Mouse (Mus musculus) intestine, postnatal 0 days (tissue): ENCODE results near the gene Cdh18. TPM values are rescaled to one million over a fixed set of nuclear protein-coding genes. Genes with fewer than 3 reads are reported as not detected.
"Not testable (repeated sequence)": the region's sequence is repeated elsewhere in the genome, so short reads cannot be mapped to it uniquely, and the experiment has no call there.

Experiments used
- ATAC-seq: fragments of 200-750 bp; cut with Nextera tagmentation; 2 replicates; pipeline ENCODE4 v1.8.0; 2017; ENCODE audit warnings: mild to moderate bottlenecking, moderate TSS enrichment, moderate library complexity
- H3K27ac ChIP-seq: fragments of 300-500 bp; sonication (generic); 2 replicates; pipeline ENCODE4 v1.5.1; 2014; ENCODE audit warnings: mild to moderate bottlenecking, low read depth, low read length, moderate library complexity
- H3K27me3 ChIP-seq: fragments of 300-500 bp; sonication (generic); replicated peaks from 2 replicates; pipeline ENCODE4 v1.6.1; 2014; ENCODE audit warnings: low read length, mixed read lengths; ENCODE audit not compliant: control insufficient read depth, insufficient read depth
- H3K36me3 ChIP-seq: fragments of 300-500 bp; sonication (generic); 2 replicates; pipeline ENCODE4 v1.6.1; 2014; ENCODE audit warnings: mild to moderate bottlenecking, moderate library complexity; ENCODE audit not compliant: control insufficient read depth, insufficient read depth
- H3K4me1 ChIP-seq: fragments of 300-500 bp; sonication (generic); replicated peaks from 2 replicates; pipeline ENCODE4 v1.6.1; 2014; ENCODE audit warnings: antibody characterized with exemption, low read length, mixed read lengths; ENCODE audit not compliant: control insufficient read depth, insufficient read depth
- H3K4me2 ChIP-seq: fragments of 300-500 bp; sonication (generic); replicated peaks from 2 replicates; pipeline ENCODE4 v1.6.1; 2014; ENCODE audit warnings: low read depth, mild to moderate bottlenecking, moderate library complexity
- H3K4me3 ChIP-seq: fragments of 300-500 bp; sonication (generic); 2 replicates; pipeline ENCODE4 v1.5.1; 2014; ENCODE audit warnings: low read depth, low read length
- H3K9ac ChIP-seq: fragments of 300-500 bp; sonication (generic); 2 replicates; pipeline ENCODE4 v1.6.1; 2014; ENCODE audit warnings: mild to moderate bottlenecking, low read depth, low read length
- H3K9me3 ChIP-seq: fragments of 300-500 bp; sonication (generic); 2 replicates; pipeline ENCODE4 v1.6.1; 2016; ENCODE audit warnings: mixed run types; ENCODE audit not compliant: control insufficient read depth
- CTCF ChIP-seq: sonication (generic); IDR thresholded peaks from 2 replicates; pipeline ENCODE4 v1.5.1; 2016; ENCODE audit warnings: low read depth, mild to moderate bottlenecking, control low read depth, antibody characterized with exemption, moderate library complexity
- WGBS: fragments of 180-500 bp; shearing (Covaris S2); extraction: QIAGEN DNeasy Blood & Tissue Kit; methylation state at CpG from one replicate; pipeline ENCODE4 v1.1.7; 2014; 5-methylcytosine and 5-hydroxymethylcytosine counted together
- polyA plus RNA-seq: library from polyadenylated mRNA; unstranded; fragments of >200 nt; fragmentation: Nextera tagmentation; extraction: Ambion mirVana; gene quantifications from 2 replicates; pipeline ENCODE4 v1.2.1, GENCODE M21; 2015

Cdh18 gene
- polyA plus RNA-seq, 1 experiment from 2014 or later, result 0.25 TPM

- Histone ChIP-seq H3K4me1 (no peaks in the 10 kb centered on the region), H3K9me3 (no peaks in the 10 kb centered on the region), H3K27me3 (no peaks in the 10 kb centered on the region; the same call in 1 of the 2 replicates), H3K4me2 (no peak overlapping the region), H3K27ac (no peak overlapping the region), H3K36me3 (no peaks in the 10 kb centered on the region), H3K4me3 (no peak overlapping the region), H3K9ac (no peak overlapping the region)
- no peak for TF ChIP-seq CTCF
- no peak for ATAC-seq
These were observed 488.7 kb downstream of the Cdh18 start for GRCm38 (mm10) chr15:23037561-23037960.

- H3K27ac ChIP-seq, result no peak overlapping the region
- no peak for ATAC-seq
- WGBS, result 72% methylated on average over 4 of the region's 4 CpGs
These were observed 497.4 kb downstream of the Cdh18 start for GRCm38 (mm10) chr15:23046127-23046785.

GRCm38 (mm10) chr15:23052006-23052405, 503.2 kb downstream of the Cdh18 start:
- H3K27me3 ChIP-seq, result no peaks in the 10 kb centered on the region
- 71% methylated on average over 2 of the region's 2 CpGs for WGBS
- H3K27ac ChIP-seq, result no peak overlapping the region
- no peak overlapping the region for H3K9ac ChIP-seq
- ATAC-seq, result no peak
- no peaks in the 10 kb centered on the region for H3K36me3 ChIP-seq
- no peaks in the 10 kb centered on the region for H3K9me3 ChIP-seq
- H3K4me3 ChIP-seq, result no peak overlapping the region
- H3K4me2 ChIP-seq, result no peak overlapping the region
- H3K4me1 ChIP-seq, result no peaks in the 10 kb centered on the region
- TF ChIP-seq CTCF, result no peak

More at GRCm38 (mm10) chr15:23046127-23046785, 497.4 kb downstream of the Cdh18 start:
- Histone ChIP-seq H3K36me3 (no peaks in the 10 kb centered on the region), H3K9ac (no peak overlapping the region), H3K4me1 (no peaks in the 10 kb centered on the region), H3K4me2 (no peak overlapping the region), H3K9me3 (no peaks in the 10 kb centered on the region), H3K4me3 (no peak overlapping the region), H3K27me3 (no peaks in the 10 kb centered on the region)
- no peak for TF ChIP-seq CTCF

GRCm38 (mm10) chr15:23085326-23085725, 536.5 kb downstream of the Cdh18 start:
- ATAC-seq, result not testable (repeated sequence)

GRCm38 (mm10) chr15:23087535-23087934, 538.7 kb downstream of the Cdh18 start:
- WGBS, result 70% methylated on average over 2 of the region's 2 CpGs

More at GRCm38 (mm10) chr15:23085326-23085725, 536.5 kb downstream of the Cdh18 start:
- not testable (repeated sequence) for H3K4me3 ChIP-seq, H3K4me2 ChIP-seq, H3K9me3 ChIP-seq, H3K9ac ChIP-seq, H3K27me3 ChIP-seq, H3K4me1 ChIP-seq, H3K27ac ChIP-seq, H3K36me3 ChIP-seq
- WGBS, result 74% methylated on average over 1 of the region's 1 CpGs

GRCm38 (mm10) chr15:23096601-23097000, 547.8 kb downstream of the Cdh18 start:
- H3K27me3 ChIP-seq, result no peaks in the 10 kb centered on the region
- H3K4me2 ChIP-seq, result no peak overlapping the region
- no peak overlapping the region for H3K9ac ChIP-seq
- no peak overlapping the region for H3K27ac ChIP-seq
- ATAC-seq, result no peak
- no peaks in the 10 kb centered on the region for H3K9me3 ChIP-seq
- TF ChIP-seq CTCF, result no peak
- WGBS, result 56% methylated on average over 5 of the region's 5 CpGs
- H3K36me3 ChIP-seq, result no peaks in the 10 kb centered on the region
- H3K4me1 ChIP-seq, result no peaks in the 10 kb centered on the region
- H3K4me3 ChIP-seq, result no peak overlapping the region

More at GRCm38 (mm10) chr15:23087535-23087934, 538.7 kb downstream of the Cdh18 start:
- no peak overlapping the region for H3K27ac ChIP-seq
- no peak overlapping the region for H3K4me3 ChIP-seq
- H3K27me3 ChIP-seq, result no peaks in the 10 kb centered on the region
- H3K4me2 ChIP-seq, result no peak overlapping the region
- H3K9ac ChIP-seq, result no peak overlapping the region
- ATAC-seq, result no peak
- H3K36me3 ChIP-seq, result no peaks in the 10 kb centered on the region
- H3K9me3 ChIP-seq, result no peaks in the 10 kb centered on the region
- no peak for TF ChIP-seq CTCF
- H3K4me1 ChIP-seq, result no peaks in the 10 kb centered on the region
